Mouse (Mus musculus) liver, adult 2 months (tissue): ENCODE measurements around the gene Fgfr1op2.

Source experiments
- CTCF ChIP-seq: fragments of 200-500 bp; IDR thresholded peaks from 2 replicates; pipeline ENCODE4 v1.5.1; 2011; ENCODE audit warnings: low read depth, low read length, control low read depth
- POLR2A ChIP-seq: fragments of 200-500 bp; IDR thresholded peaks from 2 replicates; pipeline ENCODE4 v1.6.1; 2011; ENCODE audit warnings: low read length, control low read depth; ENCODE audit not compliant: insufficient read depth; ENCODE audit errors: extremely low read depth

DNA sequence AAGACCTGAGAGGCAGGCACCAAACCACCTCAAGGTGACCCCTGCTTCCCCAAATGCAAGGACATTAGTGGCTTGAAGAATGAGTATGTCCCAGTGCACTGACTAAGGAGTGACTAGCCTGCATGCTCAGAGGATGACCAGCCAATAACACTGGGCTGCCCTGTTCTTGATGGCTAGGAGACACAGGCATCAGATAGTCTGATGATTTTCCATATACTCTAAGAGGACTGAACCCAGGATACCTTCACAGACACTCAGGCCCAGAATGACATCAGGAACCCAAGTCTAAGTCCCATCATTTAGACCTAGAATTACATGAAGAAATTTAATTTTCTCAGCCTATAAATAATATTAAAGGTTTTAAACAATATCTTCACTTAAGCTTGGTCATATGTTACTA, 25.7 kb upstream of the Fgfr1op2 start:
- TF ChIP-seq POLR2A: no peak
- TF ChIP-seq CTCF: no peak
